Mouse (Mus musculus) left cerebral cortex, adult 11 months (tissue): ENCODE results near the gene Olfr50.

Experiments
- DNase-seq: peaks from one replicate; pipeline ENCODE4 v3.0.0; 2022; ENCODE audit warnings: low spot score

Gene Olfr50

DNA sequence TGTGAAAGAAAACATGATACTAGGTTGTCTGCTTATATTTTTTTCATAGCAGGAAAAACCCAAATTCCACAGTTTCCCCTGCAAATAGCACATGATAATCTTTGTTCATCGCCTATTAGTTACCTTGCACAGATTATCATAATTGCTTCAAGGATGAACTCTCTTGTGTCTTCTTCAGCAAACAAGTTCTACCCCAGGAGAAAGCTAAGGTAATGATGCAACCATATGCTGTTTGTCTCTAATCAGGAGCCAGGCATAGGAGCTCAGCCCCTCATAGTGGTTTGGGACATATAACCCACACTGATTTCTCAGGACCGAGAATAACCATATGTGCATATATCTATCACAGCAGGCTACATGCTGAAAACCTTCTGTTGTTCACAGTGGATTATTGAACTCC lies at the start of gene Olfr50:
Gene Olfr50, plus strand, starts transcription at position 301 of the 400 bp plus-strand sequence.
- DNase-seq, result no peak

DNA sequence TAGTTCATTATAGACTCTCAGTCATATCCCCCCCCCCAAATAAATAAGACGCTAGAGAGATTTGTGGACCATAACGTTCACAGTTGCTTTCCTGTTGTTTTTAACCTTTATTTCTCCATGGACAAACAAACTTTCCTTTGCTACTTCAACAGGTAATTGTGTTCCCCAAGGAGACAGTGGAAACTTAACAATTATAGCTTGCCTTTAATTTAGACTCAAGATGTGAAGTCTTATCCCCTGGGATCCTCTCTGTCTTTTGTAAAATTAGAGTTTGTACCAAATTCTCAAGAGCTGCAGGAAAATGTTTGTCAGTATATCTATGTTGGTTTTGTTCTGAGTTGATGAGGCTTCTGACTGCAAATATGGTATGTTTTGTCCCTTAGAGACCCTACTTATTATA lies 6.4 kb upstream of the Olfr50 start, which contains the start of gene Olfr348:
Gene Olfr348, plus strand, starts transcription at position 301 of the 400 bp plus-strand sequence.
- DNase-seq, result no peak

- DNase-seq, result no peak
Observed at GRCm38 (mm10) chr2:36816932-36817331, 26.6 kb downstream of the Olfr50 start, which contains the start of gene Olfr3. Olfr3 (minus strand) TSS chr2:36817032.

DNA sequence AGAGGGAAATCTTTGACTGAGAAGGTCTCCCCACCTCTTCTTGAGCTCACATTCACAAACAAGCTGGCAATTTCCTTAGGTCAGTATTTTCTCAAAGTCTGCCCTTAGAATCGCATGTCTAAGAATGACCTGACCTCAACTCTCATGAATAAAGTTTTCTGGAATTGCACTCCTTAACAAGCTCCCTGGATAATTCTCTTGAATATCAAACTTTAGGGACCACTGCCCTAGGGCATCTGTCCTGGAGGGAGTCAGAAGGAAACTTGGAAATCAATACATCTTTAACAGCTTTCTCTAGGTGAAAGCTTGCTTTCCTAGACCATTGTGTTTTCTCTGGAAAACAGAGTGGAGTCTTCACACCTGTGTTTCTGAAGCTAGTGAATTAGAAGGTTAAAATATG lies 55.7 kb downstream of the Olfr50 start, which contains the start of gene Olfr350:
Gene Olfr350, plus strand, starts transcription at position 301 of the 400 bp plus-strand sequence.
- DNase-seq, result no peak
